Mouse (Mus musculus) brain, embryonic 14.5 days (tissue): ENCODE measurements at regions not wholly inside any gene's neighbourhood (a gene's known extent, or its start where the extent isn't known, plus 50 kb on each side); places are given as distances from the start of the nearest gene placed in this dataset.

Experiments
- DNase-seq: peaks from one replicate; pipeline ENCODE4 v3.0.0-alpha.2; 2011; ENCODE audit warnings: low read depth
- CTCF ChIP-seq: fragments of 200-500 bp; IDR thresholded peaks from 2 replicates; pipeline ENCODE4 v1.5.1; 2012; ENCODE audit warnings: inconsistent platforms, mild to moderate bottlenecking, moderate library complexity, borderline replicate concordance; ENCODE audit not compliant: insufficient read depth, insufficient read length; ENCODE audit errors: extremely low read depth
- POLR2A ChIP-seq: fragments of 200-500 bp; IDR thresholded peaks from 2 replicates; pipeline ENCODE4 v1.6.1; 2012; ENCODE audit warnings: mild to moderate bottlenecking, inconsistent platforms, borderline replicate concordance; ENCODE audit not compliant: poor library complexity, insufficient read depth, insufficient read length, severe bottlenecking; ENCODE audit errors: extremely low read depth

DNA sequence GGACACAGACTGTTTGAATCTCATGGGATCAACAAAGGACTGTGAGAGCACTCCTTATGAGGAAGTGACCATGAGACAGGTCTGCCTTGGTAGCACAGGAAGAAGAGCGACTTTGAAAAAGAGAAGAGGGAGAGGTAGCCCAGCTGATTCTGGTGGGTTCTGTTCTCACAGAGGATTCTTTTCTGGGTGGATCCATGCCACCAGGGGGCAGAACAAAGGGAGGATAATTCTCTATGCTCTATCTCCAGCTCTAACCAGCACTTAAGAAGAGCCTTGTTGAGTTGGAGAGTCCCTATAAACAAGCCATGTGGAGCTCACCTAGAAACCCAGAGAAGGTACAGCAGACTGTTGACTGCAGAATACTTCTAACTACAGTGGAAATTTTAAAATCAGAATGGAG lies 578.1 kb upstream of the Fam92a start:
- no peak for TF ChIP-seq POLR2A
- TF ChIP-seq CTCF, result no peak
- DNase-seq, result no peak

DNA sequence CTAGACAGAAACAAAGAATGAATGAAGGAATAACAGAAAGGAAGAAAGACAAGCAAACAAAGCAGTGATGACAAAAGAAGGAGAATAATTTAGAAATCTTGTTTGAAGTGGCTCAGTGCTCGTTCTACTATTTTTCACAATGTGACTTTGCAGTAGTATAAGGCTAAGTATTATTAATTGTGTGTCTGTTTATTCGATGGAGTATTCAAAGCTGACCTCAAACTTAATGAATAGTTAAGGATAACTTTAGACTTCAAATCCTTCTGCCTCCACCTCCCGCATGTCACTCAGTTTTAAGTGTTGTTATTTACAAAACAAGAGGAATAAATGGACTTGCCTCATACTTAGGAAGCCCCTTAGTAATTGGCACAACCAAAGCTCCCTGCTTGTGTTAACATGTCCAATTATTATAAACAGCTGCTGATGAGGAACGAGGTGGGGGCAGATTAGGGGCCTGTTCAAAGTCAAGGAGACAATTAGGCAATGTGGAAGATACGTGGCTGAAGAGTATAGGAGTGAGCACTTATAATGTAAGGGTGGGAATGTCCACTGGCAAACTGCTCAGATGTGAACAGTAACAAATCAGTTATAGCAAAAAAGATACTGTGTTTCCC lies 572.0 kb upstream of the Fam92a start:
- peak; percentile 26 for DNase-seq
- TF ChIP-seq POLR2A, result no peak
- no peak for TF ChIP-seq CTCF

DNA sequence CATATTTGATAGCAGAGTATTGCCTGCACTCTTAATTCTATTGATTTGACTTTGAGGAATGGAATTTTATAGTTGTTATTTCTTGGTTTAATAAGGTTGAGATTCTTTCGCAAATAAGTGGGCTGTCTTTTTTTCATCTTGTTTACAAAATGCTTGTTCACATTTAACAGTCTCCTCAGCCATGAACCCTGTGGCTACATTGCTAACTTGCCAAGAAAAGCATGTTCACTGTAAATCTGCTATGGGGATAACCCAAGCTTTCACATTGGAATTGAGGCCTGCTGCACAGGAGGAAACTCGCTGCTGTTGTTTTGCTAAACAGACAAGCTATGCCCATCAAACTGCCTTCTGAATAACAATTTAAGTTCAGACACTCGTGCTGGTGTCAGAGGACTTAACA lies 564.6 kb upstream of the Fam92a start:
- TF ChIP-seq POLR2A (no peak), CTCF (no peak)
- DNase-seq, result no peak

DNA sequence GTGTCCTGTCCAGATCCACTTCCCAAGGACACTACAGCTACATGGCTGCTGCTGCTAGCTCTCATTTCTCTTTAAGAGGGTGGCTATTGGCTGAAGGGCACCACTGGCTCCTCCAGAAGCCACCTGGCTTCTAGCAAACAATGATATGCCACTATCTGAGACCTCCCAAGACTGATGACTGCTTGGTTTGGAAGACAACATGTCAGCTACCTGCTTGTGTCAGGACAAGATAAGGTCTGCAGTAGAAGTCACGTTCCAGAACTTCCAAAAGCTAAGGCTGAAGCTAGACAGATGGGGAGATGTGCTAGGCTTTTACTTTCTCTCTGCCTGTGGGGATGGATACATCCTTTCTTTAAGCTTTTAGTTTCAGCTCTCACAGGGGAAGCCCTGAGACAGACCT lies 528.4 kb upstream of the Fam92a start:
- TF ChIP-seq CTCF (no peak), POLR2A (no peak)
- no peak for DNase-seq

DNA sequence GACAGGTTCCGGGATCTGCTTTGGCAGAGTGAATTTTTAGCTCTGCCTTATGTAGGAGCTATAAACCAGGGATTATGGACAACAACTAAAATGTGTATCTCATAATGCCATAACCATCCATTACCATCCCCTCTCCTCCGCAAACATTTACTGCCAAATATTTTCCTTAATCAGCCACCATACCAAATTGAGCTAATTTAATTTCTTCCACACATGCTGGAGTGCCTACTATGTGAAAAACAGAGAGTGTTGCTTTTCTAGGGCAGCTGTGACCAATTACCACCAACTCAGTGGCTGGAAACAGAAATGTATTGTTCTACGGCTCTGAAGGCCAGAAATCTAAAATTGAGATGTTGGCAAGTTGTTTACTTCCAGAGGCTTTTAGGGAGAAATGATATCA lies 506.0 kb upstream of the Fam92a start:
- DNase-seq, result peak; percentile 19
- TF ChIP-seq CTCF, result no peak
- no peak for TF ChIP-seq POLR2A

DNA sequence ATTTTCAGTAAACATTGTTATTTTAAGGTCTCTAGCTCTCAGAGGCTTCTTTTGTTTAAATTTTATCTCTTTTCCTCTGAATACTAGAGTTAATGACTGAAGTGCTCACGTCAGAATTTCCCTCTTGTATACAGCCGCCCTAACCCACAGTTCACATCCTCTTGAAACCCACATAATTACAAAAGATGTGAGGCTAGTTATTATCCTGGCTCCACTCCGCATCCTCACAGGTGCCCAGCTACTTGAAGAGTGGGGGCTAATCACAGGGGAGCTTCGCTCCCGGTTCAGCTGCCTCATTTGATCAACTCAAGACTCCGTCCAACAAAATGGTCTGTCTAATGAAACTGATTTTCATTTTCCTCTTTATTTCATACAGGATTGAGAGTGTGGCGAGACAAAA lies 499.6 kb upstream of the Fam92a start:
- DNase-seq, result peak; percentile 67
- TF ChIP-seq CTCF, result no peak

DNA sequence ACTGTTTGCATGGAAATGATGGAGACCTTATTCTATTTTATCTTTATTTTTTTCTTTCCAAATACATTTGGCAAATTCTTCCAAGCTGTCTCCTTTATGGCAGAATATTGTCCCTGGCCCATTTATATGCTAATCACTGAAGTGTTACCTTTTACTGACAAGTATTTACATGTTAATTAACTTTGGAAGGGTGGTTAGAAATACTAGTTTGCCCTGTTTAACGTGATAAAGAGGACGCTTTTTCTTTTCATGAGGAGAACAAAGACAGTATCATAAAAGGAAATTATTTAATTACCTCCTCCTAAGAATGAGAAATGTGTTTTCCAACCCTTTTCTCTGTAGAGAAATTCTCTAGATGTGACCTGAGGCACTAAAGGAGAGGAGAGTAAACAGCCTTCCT lies 491.4 kb upstream of the Fam92a start:
- TF ChIP-seq POLR2A (no peak), CTCF (no peak)
- peak; percentile 52 for DNase-seq

DNA sequence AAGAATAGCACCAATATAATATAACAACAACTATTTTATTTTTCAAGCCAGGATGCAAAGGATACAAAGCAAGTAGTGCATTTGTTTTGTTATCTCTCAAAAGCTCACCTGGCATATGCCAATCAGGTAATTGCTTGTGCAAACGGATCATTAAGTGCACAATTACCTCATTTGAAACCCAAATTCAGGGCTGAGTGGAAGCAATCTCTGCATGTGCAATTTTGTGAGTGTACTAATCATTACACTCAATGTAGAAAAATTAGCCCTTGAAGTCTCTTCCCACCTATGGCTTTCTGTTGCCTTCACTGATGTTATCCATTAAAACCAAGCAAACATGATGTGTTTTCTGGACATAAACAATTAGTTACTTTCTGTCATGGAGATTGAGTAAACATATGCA lies 490.9 kb upstream of the Fam92a start:
- peak; percentile 50 for DNase-seq

DNA sequence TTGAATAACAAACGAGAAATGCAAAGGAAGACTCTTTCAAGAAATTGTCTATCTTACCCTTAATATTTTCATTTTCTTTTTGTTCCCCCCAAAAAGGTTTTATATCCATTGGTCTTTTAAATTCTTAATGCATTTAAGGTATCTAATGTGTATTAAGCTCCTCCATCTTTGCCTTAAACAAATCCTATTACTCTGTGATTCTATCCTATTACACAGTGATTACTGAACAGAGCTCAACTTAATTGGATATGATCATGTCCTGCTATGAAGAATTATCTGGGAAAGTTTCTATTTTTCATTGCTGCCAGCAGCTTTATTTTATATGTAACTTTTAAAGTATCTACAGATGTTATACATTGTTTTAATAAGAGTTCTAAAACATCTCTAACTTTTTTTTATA lies 487.3 kb upstream of the Fam92a start:
- TF ChIP-seq CTCF (no peak), POLR2A (no peak)
- DNase-seq, result no peak

More for the DNA sequence above, 490.9 kb upstream of the Fam92a start:
- TF ChIP-seq POLR2A (no peak), CTCF (no peak)

DNA sequence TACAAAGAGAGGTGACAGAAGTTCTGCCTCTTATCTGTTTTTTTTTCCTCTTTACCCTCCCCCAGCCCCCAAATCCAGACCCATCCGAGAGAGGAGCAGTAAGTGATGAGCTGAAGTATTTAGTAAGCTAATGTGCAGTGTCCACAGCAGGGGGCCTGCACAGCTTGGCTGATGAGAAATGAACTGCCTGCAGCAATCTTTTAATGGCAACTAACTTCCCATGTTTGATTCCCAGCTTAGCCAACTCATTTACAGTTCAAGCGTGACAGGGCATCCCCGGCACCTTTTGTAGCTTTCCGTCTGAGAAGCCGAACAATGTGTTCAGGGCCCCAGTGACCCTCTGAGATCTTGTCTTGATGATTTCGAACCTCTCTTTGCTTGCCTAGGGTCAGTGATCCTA lies 486.8 kb upstream of the Fam92a start:
- peak; percentile 82 for DNase-seq
- TF ChIP-seq CTCF (no peak), POLR2A (no peak)

DNA sequence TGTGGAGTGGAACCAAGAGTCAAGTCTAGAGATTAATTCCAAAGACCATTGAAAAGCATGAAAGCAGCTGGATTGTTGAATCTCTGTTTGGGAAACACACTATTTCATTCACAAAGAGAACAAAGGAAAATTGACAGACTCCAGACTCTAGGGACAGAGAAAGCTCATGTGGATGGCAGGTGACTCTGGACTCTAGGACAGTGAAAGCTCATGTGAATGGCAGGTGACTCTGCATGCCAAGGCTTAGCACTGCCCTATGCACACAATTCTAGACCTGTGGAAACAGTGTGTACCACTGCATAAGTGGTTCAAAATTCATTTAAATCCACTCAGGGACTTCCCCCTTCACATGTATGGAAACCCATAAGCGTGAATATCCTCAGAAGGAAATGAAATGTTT lies 486.0 kb upstream of the Fam92a start:
- no peak for TF ChIP-seq POLR2A
- TF ChIP-seq CTCF, result no peak
- no peak for DNase-seq

DNA sequence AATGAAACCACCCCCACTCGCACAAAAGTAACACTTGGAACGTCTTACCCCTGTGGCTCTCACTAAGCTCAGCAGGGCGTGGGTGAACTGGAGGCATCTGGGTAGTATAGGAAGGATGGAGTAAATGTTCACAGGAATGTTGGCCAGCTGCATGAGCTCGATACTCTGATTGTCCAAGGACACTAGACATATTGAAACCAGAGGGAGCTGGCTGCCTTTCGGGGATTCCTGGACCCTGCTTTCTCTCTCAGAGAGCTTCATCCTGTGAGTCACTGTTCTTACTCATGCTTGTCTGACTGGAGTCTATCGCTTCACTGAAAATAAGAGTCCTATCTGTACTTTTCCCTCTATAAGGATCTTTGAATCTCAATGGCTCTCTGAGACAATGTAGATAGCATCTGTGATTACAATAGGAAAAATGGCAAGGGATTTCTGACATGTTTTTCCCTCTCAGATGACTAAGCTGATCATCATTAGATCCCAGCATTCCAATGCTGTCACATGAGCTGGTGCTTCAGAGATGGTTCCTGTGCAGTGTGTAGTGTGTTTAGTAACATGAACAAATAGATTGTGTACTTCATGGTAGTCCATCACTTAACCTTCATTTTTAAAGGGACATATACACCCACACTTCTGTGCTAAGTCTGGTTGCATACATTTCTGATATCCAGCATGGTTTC lies 485.2 kb upstream of the Fam92a start:
- no peak for TF ChIP-seq CTCF
- no peak for TF ChIP-seq POLR2A
- no peak for DNase-seq
